Mouse (Mus musculus) stomach, embryonic 15.5 days (tissue): ENCODE measurements around the gene Slc4a5. TPM values are rescaled to one million over a fixed set of nuclear protein-coding genes. Genes with fewer than 3 reads are reported as not detected.

Experiments used
- ATAC-seq: fragments of 200-750 bp; cut with Nextera tagmentation; 2 replicates; pipeline ENCODE4 v1.8.0; 2017; ENCODE audit warnings: low read depth, moderate number of reproducible peaks, moderate TSS enrichment; ENCODE audit not compliant: insufficient read depth, low FRiP score
- H3K27ac ChIP-seq: fragments of 300-500 bp; sonication (generic); 2 replicates; pipeline ENCODE4 v1.5.1; 2015; ENCODE audit warnings: mild to moderate bottlenecking, inconsistent platforms
- H3K27me3 ChIP-seq: fragments of 300-500 bp; sonication (generic); replicated peaks from 2 replicates; pipeline ENCODE4 v1.6.1; 2015; ENCODE audit warnings: inconsistent platforms
- H3K36me3 ChIP-seq: fragments of 300-500 bp; sonication (generic); 2 replicates; pipeline ENCODE4 v1.6.1; 2015; ENCODE audit warnings: inconsistent platforms
- H3K4me1 ChIP-seq: fragments of 300-500 bp; sonication (generic); 2 replicates; pipeline ENCODE4 v1.6.1; 2015; ENCODE audit warnings: inconsistent platforms
- H3K4me2 ChIP-seq: fragments of 300-500 bp; sonication (generic); 2 replicates; pipeline ENCODE4 v1.6.1; 2015; ENCODE audit warnings: mild to moderate bottlenecking, inconsistent platforms
- H3K4me3 ChIP-seq: fragments of 300-500 bp; sonication (generic); replicated peaks from 2 replicates; pipeline ENCODE4 v1.5.1; 2015; ENCODE audit warnings: inconsistent platforms
- H3K9ac ChIP-seq: fragments of 300-500 bp; sonication (generic); 2 replicates; pipeline ENCODE4 v1.6.1; 2015; ENCODE audit warnings: inconsistent platforms
- H3K9me3 ChIP-seq: fragments of 300-500 bp; sonication (generic); 2 replicates; pipeline ENCODE4 v1.6.1; 2016; ENCODE audit warnings: inconsistent platforms
- WGBS: fragments of 180-500 bp; shearing (Covaris S2); methylation state at CpG from one replicate; pipeline ENCODE4 v1.1.7; 2015; 5-methylcytosine and 5-hydroxymethylcytosine counted together
- polyA plus RNA-seq: library from polyadenylated mRNA; unstranded; fragments of >200 nt; fragmentation: Nextera tagmentation; extraction: Ambion mirVana; gene quantifications from 2 replicates; pipeline ENCODE4 v1.2.1, GENCODE M21; 2015

The Slc4a5 gene
- polyA plus RNA-seq, 1 experiment from 2014 or later: 0.40 TPM

GRCm38 (mm10) chr6:83234280-83234741, 14.7 kb downstream of the Slc4a5 start:
- 7% methylated on average over 14 of the region's 14 CpGs for WGBS
- H3K4me2 ChIP-seq: peak overlapping the region; percentile 48
- peak; percentile 16; the same call in 1 of the 2 replicates for ATAC-seq
- no peaks in the 10 kb centered on the region for H3K36me3 ChIP-seq
- H3K9ac ChIP-seq: no peak overlapping the region
- peaks cover 7% of the 10 kb centered on the region; the same call in 1 of the 2 replicates for H3K4me1 ChIP-seq
- no peak overlapping the region for H3K27ac ChIP-seq
- H3K4me3 ChIP-seq: peak overlapping the region; percentile 18; the same call in 1 of the 2 replicates
- H3K9me3 ChIP-seq: no peaks in the 10 kb centered on the region
- H3K27me3 ChIP-seq: peaks cover 13% of the 10 kb centered on the region; the same call in 1 of the 2 replicates

GRCm38 (mm10) chr6:83237123-83237522, 17.5 kb downstream of the Slc4a5 start:
- Histone ChIP-seq H3K27ac (no peak overlapping the region), H3K27me3 (peaks cover 15% of the 10 kb centered on the region; the same call in 1 of the 2 replicates), H3K4me1 (peaks cover 11% of the 10 kb centered on the region; the same call in 1 of the 2 replicates), H3K9ac (no peak overlapping the region), H3K9me3 (no peaks in the 10 kb centered on the region), H3K36me3 (no peaks in the 10 kb centered on the region), H3K4me3 (no peak overlapping the region), H3K4me2 (peak overlapping the region; percentile 30)
- WGBS: 4% methylated on average over 9 of the region's 9 CpGs
- peak; percentile 54; the same call in 1 of the 2 replicates for ATAC-seq

GRCm38 (mm10) chr6:83244422-83245061, 24.9 kb downstream of the Slc4a5 start:
- 49% methylated on average over 10 of the region's 10 CpGs for WGBS
- H3K9ac ChIP-seq: no peak overlapping the region
- H3K4me1 ChIP-seq: peaks cover 4% of the 10 kb centered on the region; the same call in 1 of the 2 replicates
- H3K4me2 ChIP-seq: no peak overlapping the region
- no peaks in the 10 kb centered on the region for H3K27me3 ChIP-seq
- ATAC-seq: no peak
- no peak overlapping the region for H3K27ac ChIP-seq
- H3K36me3 ChIP-seq: no peaks in the 10 kb centered on the region
- no peaks in the 10 kb centered on the region for H3K9me3 ChIP-seq
- no peak overlapping the region for H3K4me3 ChIP-seq

DNA sequence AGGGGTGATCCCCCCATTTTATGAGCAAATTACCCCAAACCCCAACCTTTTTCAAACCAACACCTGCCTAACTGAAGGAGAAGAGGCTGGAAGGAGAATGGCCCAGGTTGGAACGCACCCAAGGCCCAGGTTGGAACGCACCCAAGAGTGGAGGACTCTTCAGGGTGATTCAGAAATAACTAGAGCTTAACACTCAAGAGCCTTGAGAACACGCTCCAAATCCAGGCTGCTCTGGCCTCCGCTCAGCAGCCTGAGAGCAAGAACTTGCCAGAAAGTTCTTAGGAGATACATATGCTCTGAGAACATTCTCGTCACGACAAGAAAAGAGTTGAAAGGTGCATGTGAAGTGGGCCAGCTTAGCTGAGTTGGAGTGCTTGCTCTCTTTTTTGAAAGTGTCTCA, 25.5 kb downstream of the Slc4a5 start:
- no peak overlapping the region for H3K4me3 ChIP-seq
- H3K9me3 ChIP-seq: no peaks in the 10 kb centered on the region
- H3K4me1 ChIP-seq: peaks cover 4% of the 10 kb centered on the region; the same call in 1 of the 2 replicates
- ATAC-seq: 0 out of 2 replicates have a peak, but pooled peaks have one; percentile 24
- no peaks in the 10 kb centered on the region for H3K27me3 ChIP-seq
- no peaks in the 10 kb centered on the region for H3K36me3 ChIP-seq
- WGBS: 57% methylated on average over 6 of the region's 6 CpGs
- peak overlapping the region; percentile 69; the same call in 1 of the 2 replicates for H3K27ac ChIP-seq
- H3K4me2 ChIP-seq: no peak overlapping the region
- no peak overlapping the region for H3K9ac ChIP-seq

GRCm38 (mm10) chr6:83245997-83246396, 26.4 kb downstream of the Slc4a5 start:
- Histone ChIP-seq H3K9me3 (no peaks in the 10 kb centered on the region), H3K36me3 (no peaks in the 10 kb centered on the region), H3K27me3 (no peaks in the 10 kb centered on the region), H3K4me3 (no peak overlapping the region), H3K4me2 (no peak overlapping the region), H3K4me1 (no peaks in the 10 kb centered on the region), H3K27ac (no peak overlapping the region; the same call in 1 of the 2 replicates), H3K9ac (no peak overlapping the region)
- peak; percentile 88; the same call in 1 of the 2 replicates for ATAC-seq
- 96% methylated on average over 1 of the region's 1 CpGs for WGBS

DNA sequence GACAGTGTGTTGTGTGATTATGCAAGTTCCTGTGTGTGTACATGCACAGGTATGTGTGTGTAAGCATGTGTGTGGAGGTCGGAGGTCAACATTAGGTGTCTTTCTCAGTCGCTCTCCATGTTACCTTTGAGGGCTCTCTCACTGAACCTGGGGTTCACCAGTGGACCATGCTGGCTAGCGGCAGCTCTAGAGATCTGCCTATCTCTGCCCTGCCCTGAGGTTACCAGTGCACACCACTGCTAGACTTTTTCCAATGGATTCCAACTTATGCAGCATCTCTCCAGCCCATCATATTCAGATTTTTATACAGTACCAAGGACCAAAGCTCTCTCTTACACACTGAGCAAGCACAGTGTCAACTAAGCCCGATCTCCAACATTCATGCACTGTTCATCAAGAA, 27.1 kb downstream of the Slc4a5 start:
- H3K4me2 ChIP-seq: no peak overlapping the region
- no peak overlapping the region for H3K9ac ChIP-seq
- no peaks in the 10 kb centered on the region for H3K27me3 ChIP-seq
- no peak overlapping the region for H3K4me3 ChIP-seq
- no peaks in the 10 kb centered on the region for H3K36me3 ChIP-seq
- 91% methylated on average over 4 of the region's 4 CpGs for WGBS
- no peaks in the 10 kb centered on the region for H3K9me3 ChIP-seq
- ATAC-seq: no peak
- no peak overlapping the region for H3K27ac ChIP-seq
- H3K4me1 ChIP-seq: no peaks in the 10 kb centered on the region

- Histone ChIP-seq H3K4me2 (no peak overlapping the region), H3K9ac (no peak overlapping the region), H3K4me3 (no peak overlapping the region), H3K9me3 (no peaks in the 10 kb centered on the region), H3K27ac (no peak overlapping the region), H3K4me1 (no peaks in the 10 kb centered on the region), H3K36me3 (no peaks in the 10 kb centered on the region), H3K27me3 (no peaks in the 10 kb centered on the region)
- WGBS: 89% methylated on average over 2 of the region's 2 CpGs
- no peak for ATAC-seq
These were observed 27.5 kb downstream of the Slc4a5 start for GRCm38 (mm10) chr6:83247153-83247552.

GRCm38 (mm10) chr6:83254242-83254641, 34.6 kb downstream of the Slc4a5 start:
- Histone ChIP-seq H3K9me3 (no peaks in the 10 kb centered on the region), H3K4me2 (no peak overlapping the region), H3K9ac (no peak overlapping the region), H3K27ac (no peak overlapping the region), H3K4me1 (no peaks in the 10 kb centered on the region), H3K4me3 (no peak overlapping the region), H3K27me3 (no peaks in the 10 kb centered on the region), H3K36me3 (no peaks in the 10 kb centered on the region)
- WGBS: 67% methylated on average over 7 of the region's 7 CpGs
- ATAC-seq: no peak

- 73% methylated on average over 1 of the region's 1 CpGs for WGBS
- Histone ChIP-seq H3K4me2 (no peak overlapping the region), H3K36me3 (no peaks in the 10 kb centered on the region), H3K4me1 (no peaks in the 10 kb centered on the region), H3K9ac (no peak overlapping the region), H3K27ac (no peak overlapping the region), H3K9me3 (no peaks in the 10 kb centered on the region), H3K27me3 (no peaks in the 10 kb centered on the region), H3K4me3 (no peak overlapping the region)
- no peak for ATAC-seq
These were observed 44.9 kb downstream of the Slc4a5 start for GRCm38 (mm10) chr6:83264516-83264915.

DNA sequence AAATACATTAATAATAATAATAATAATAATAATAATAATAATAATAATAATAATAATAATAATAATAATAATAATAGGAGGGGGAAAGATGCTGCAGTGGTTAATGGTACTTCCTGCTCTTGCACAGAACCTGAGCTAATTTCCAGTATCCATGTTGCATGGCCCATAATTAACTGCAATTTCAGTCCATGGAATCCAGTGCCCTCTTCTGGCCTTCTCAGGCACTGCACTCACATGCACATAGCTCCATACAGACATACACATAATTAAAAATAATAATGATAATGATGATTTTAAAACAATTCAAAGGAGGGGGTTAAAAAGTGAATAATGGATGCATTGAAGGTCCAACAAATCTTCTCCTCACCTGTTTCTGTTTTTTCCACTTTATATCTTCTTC, 45.6 kb downstream of the Slc4a5 start:
- Histone ChIP-seq H3K36me3 (no peaks in the 10 kb centered on the region), H3K4me2 (no peak overlapping the region), H3K27ac (no peak overlapping the region), H3K9me3 (no peaks in the 10 kb centered on the region), H3K4me1 (no peaks in the 10 kb centered on the region), H3K9ac (no peak overlapping the region), H3K27me3 (no peaks in the 10 kb centered on the region), H3K4me3 (no peak overlapping the region)
- no peak for ATAC-seq

DNA sequence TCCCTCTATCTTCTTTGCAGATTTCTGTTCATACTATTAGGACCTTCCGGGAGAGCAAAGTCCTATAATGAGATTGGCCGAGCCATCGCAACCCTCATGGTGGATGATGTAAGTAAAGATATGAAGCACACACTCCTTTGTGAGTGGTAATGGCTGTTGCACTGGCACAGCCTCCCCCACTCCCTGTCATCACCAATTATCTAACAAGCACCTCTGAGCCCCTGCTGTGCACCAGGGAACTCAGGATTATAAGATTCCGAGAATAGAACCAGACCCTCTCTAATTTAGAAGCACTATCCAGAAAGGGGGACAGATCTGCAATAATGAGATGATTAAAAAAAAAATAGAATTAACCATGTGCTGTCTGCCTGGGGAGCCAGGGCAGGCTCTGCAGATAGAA, 46.0 kb downstream of the Slc4a5 start:
- Histone ChIP-seq H3K36me3 (no peaks in the 10 kb centered on the region), H3K9me3 (no peaks in the 10 kb centered on the region), H3K4me1 (no peaks in the 10 kb centered on the region), H3K27ac (no peak overlapping the region), H3K4me3 (no peak overlapping the region), H3K9ac (no peak overlapping the region), H3K27me3 (no peaks in the 10 kb centered on the region), H3K4me2 (no peak overlapping the region)
- ATAC-seq: no peak
- 84% methylated on average over 4 of the region's 4 CpGs for WGBS

GRCm38 (mm10) chr6:83267616-83268015, 48.0 kb downstream of the Slc4a5 start:
- no peak overlapping the region for H3K9ac ChIP-seq
- H3K4me3 ChIP-seq: no peak overlapping the region
- peak overlapping the region; percentile 60 for H3K4me2 ChIP-seq
- no peaks in the 10 kb centered on the region for H3K4me1 ChIP-seq
- H3K27me3 ChIP-seq: no peaks in the 10 kb centered on the region
- no peaks in the 10 kb centered on the region for H3K9me3 ChIP-seq
- no peaks in the 10 kb centered on the region for H3K36me3 ChIP-seq
- ATAC-seq: no peak
- 61% methylated on average over 4 of the region's 4 CpGs for WGBS
- no peak overlapping the region for H3K27ac ChIP-seq
